Mouse (Mus musculus) cortical plate, adult 2 months (tissue): ENCODE data around the gene Ajuba. TPM values are rescaled to one million over a fixed set of nuclear protein-coding genes. Genes with fewer than 3 reads are reported as not detected.
A peak's percentile ranks its signal among the peaks of the same experiment; 100 is the strongest.

Source experiments
- H3K27ac ChIP-seq: fragments of 200-500 bp; 2 replicates; pipeline ENCODE4 v1.5.1; 2012; ENCODE audit warnings: low read length, control low read depth, inconsistent platforms; ENCODE audit not compliant: insufficient read depth
- H3K4me1 ChIP-seq: fragments of 200-500 bp; 2 replicates; pipeline ENCODE4 v1.6.1; 2011; ENCODE audit warnings: low read length; ENCODE audit not compliant: control insufficient read depth, insufficient read depth
- H3K4me3 ChIP-seq: fragments of 200-500 bp; 2 replicates; pipeline ENCODE4 v1.5.1; 2011; ENCODE audit warnings: mild to moderate bottlenecking, low read length, control low read depth; ENCODE audit not compliant: insufficient read depth
- CTCF ChIP-seq: fragments of 200-500 bp; IDR thresholded peaks from 2 replicates; pipeline ENCODE4 v1.5.1; 2011; ENCODE audit warnings: mild to moderate bottlenecking, control low read depth, low read length; ENCODE audit not compliant: insufficient read depth; ENCODE audit errors: extremely low read depth
- POLR2A ChIP-seq: fragments of 200-500 bp; IDR thresholded peaks from 2 replicates; pipeline ENCODE4 v1.6.1; 2011; ENCODE audit warnings: mild to moderate bottlenecking, low read length, control low read depth; ENCODE audit not compliant: insufficient read depth; ENCODE audit errors: extremely low read depth
- polyA plus RNA-seq: library from polyadenylated mRNA; depleted of rRNA; stranded (reverse); fragments of >200 nt; gene quantifications from 2 replicates; pipeline ENCODE4 v1.2.3, GENCODE M21; 2012

Gene Ajuba
- polyA plus RNA-seq, 1 experiment = 3.0 TPM

GRCm38 (mm10) chr14:54609962-54610361 lies 32.6 kb upstream of the Ajuba start:
- Histone ChIP-seq H3K4me1 (no peaks in the 10 kb centered on the region), H3K4me3 (no peak overlapping the region), H3K27ac (0 out of 2 replicates have a peak overlapping the region, but pooled peaks have one; percentile 26)
- TF ChIP-seq POLR2A = no peak
- peak; percentile 47 for TF ChIP-seq CTCF

GRCm38 (mm10) chr14:54609245-54609644 lies 31.9 kb upstream of the Ajuba start:
- TF ChIP-seq POLR2A = no peak
- no peak for TF ChIP-seq CTCF
- Histone ChIP-seq H3K27ac (no peak overlapping the region), H3K4me3 (no peak overlapping the region), H3K4me1 (no peaks in the 10 kb centered on the region)

DNA sequence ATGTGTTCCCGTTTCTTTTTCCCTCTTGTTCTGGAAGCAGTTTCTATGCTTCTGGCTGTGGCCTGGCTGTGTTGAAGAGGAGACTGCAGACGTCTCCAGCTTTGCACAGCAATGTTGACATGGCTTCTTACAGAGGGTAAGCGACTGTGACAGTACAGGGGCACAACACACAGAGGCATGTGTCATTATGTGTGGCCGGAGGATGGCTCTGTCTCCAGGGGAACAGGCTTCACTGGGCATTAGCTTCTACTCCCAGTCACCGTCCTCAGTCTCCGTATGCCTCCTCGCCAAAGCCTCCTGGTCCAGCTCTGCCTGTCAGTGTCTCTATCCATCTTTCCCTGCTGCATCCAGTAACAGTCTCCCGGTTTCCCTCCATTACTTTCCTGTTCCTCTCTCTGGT lies 29.9 kb upstream of the Ajuba start:
- Histone ChIP-seq H3K27ac (no peak overlapping the region), H3K4me1 (no peaks in the 10 kb centered on the region), H3K4me3 (no peak overlapping the region)
- TF ChIP-seq POLR2A = no peak
- no peak for TF ChIP-seq CTCF

GRCm38 (mm10) chr14:54605752-54606321 lies 28.5 kb upstream of the Ajuba start, which contains the start of gene 4931414P19Rik:
Gene 4931414P19Rik, minus strand, starts transcription at chr14:54605993.
- Histone ChIP-seq H3K27ac (peak within 1 kb of the TSS; percentile 69), H3K4me1 (no peaks in the 10 kb centered on the region), H3K4me3 (peak within 1 kb of the TSS; percentile 37)
- TF ChIP-seq POLR2A (peak; percentile 46; the same call in 1 of the 2 replicates), CTCF (no peak)

DNA sequence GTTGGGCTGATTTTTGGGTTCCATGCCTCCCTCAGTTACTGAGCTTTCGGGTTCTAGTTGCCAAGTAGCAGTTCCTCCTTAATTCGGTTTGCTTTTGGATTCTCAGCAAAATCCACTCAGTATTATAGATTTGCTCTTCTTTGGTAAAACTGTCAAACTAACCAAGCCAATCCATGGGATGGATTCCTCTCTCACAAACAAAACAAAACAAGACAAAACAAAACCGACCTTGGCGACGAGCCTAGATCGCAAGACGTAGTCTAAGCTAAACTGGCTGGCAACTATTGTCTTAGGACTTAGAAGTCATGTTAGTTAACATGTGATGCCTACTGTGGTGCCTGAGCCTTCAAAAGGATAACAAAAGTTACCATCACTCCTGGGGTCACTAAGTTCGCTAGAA lies 26.3 kb upstream of the Ajuba start:
- TF ChIP-seq POLR2A (0 out of 2 replicates have a peak, but pooled peaks have one; percentile 0), CTCF (no peak)
- Histone ChIP-seq H3K27ac (peak overlapping the region; percentile 71), H3K4me3 (peak overlapping the region; percentile 41), H3K4me1 (no peaks in the 10 kb centered on the region)

DNA sequence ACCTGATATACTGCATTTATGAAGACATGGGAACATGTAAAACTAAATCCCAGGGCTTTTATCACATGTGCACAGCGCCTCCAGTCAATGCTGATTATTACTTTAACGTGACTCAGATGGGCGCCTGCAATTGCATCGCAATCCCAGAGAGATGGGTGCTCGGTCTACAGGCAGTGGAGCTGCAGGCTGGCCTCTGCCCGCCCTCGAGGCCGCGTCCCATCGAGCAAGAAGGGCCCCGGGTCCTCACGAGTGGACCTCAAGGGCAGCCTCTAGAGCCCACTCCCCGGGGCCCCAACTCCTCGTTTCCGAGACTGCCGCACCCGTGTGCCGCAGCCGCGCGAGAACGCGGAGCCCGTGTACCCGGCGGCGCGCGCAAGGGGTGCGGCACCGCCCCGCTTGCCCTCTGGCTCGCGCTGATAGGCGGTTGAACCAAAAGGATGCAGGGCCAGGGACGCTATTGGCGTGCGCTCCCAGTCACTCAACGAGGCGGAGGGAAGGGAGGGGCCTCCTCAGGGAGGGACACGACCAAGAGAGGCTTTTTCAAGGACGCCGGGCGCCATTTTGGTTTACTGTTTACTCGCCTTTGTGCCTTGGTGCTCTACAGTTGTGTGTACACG lies 25.8 kb upstream of the Ajuba start:
- TF ChIP-seq POLR2A = peak; percentile 55
- no peak for TF ChIP-seq CTCF
- Histone ChIP-seq H3K27ac (peak overlapping the region; percentile 98), H3K4me1 (no peaks in the 10 kb centered on the region), H3K4me3 (peak overlapping the region; percentile 41)

- H3K4me3 ChIP-seq = peak overlapping the region; percentile 41; the same call in 1 of the 2 replicates
- no peak for TF ChIP-seq POLR2A
- no peak for TF ChIP-seq CTCF
- no peaks in the 10 kb centered on the region for H3K4me1 ChIP-seq
- no peak overlapping the region for H3K27ac ChIP-seq
Measured at GRCm38 (mm10) chr14:54602613-54603012, 25.3 kb upstream of the Ajuba start.

DNA sequence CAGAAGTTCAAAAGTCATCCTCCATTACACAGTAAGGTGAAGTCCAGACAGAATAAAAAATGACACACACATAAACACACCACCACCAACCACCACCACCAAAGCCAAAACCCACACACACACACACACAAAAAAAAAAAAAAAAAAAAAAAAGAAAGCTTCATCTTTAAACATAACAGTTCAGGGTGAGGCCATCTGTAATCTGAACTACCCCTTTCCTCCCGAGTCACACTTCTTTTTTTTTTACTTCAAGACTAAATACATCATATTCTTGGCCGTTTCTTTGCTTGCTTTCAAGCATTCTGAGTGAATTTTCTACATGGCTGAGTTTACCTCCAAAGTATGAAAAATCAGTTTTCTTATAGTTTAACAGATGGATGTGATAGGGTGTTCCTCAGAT lies 24.2 kb upstream of the Ajuba start:
- Histone ChIP-seq H3K4me3 (no peak overlapping the region), H3K27ac (no peak overlapping the region), H3K4me1 (no peaks in the 10 kb centered on the region)
- no peak for TF ChIP-seq POLR2A
- TF ChIP-seq CTCF = no peak

- Histone ChIP-seq H3K4me1 (peaks cover 6% of the 10 kb centered on the region), H3K27ac (no peak overlapping the region), H3K4me3 (no peak overlapping the region)
- TF ChIP-seq CTCF (peak; percentile 51; the same call in 1 of the 2 replicates), POLR2A (no peak)
Measured at GRCm38 (mm10) chr14:54597084-54597483, 19.7 kb upstream of the Ajuba start.

DNA sequence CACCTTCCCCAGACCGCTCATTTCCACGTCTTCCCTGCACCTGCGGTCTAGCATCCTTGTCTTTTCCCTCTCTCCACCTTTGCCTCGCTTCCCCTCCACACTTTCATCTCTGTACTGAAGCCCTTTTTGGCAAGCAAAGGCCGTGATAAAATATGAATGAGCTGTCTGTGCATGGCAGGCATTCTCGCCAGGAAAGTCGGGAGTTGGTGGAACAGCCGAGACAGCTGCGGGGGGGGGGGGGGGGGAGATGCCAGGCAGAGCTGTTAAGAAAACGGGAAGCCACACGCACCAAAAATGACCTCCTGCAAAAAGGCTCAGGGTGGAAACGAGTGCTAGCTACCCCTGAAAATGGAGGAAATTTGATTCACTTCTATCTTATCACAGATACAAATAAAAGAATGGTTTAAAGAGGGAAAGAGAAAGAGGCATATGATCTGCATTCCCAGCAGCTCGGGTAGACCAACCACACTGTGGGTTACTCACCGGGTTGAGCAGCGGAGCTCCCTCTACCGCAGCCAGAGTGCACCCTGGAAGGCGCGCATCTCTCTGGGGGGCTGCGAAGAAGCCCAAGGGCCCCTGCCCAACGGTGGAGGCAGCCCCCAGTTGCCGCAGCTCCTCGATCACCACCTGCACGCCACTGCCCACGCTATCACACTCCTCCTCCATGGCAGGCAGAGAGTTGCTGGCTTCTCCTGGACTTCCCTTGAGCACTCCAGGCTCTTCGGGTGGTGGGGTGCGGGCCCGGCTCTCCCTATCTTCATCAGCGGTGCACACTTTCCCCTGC lies 17.5 kb upstream of the Ajuba start:
- peak overlapping the region; percentile 20; the same call in 1 of the 2 replicates for H3K27ac ChIP-seq
- TF ChIP-seq POLR2A (0 out of 2 replicates have a peak, but pooled peaks have one; percentile 10), CTCF (no peak)
- peaks cover 6% of the 10 kb centered on the region for H3K4me1 ChIP-seq
- peak overlapping the region; percentile 1; the same call in 1 of the 2 replicates for H3K4me3 ChIP-seq

DNA sequence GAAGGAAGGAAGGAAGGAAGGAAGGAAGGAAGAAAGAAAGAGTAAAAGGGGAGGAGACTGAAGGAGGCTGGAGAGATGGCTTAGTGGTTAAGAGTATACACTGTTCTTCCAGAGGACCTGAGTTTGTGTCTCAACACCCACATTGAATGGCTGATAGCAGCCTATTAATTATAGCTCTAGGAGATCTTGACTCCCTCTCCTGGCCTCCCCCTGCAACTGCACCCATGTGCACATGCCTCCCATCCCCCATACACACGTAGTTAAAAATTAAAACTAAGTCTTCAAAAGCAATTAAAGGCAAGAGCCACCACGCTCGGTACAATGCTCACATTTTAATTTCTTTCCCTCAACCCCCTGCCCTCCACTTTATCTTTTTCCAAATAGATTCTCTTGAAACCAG lies 16.7 kb upstream of the Ajuba start:
- Histone ChIP-seq H3K4me1 (peaks cover 6% of the 10 kb centered on the region), H3K4me3 (no peak overlapping the region; the same call in 1 of the 2 replicates), H3K27ac (no peak overlapping the region)
- no peak for TF ChIP-seq POLR2A
- TF ChIP-seq CTCF = peak; percentile 30; the same call in 1 of the 2 replicates
